Mouse (Mus musculus): ENCODE data around the gene Pkp3. TPM values are rescaled to one million over a fixed set of nuclear protein-coding genes. Genes with fewer than 3 reads are reported as not detected.

Pkp3 gene
- polyA plus RNA-seq, 1 experiment: 17.0 TPM

- no peak for DNase-seq
- no peak overlapping the region for H3K27ac ChIP-seq (ENCODE audit: insufficient read depth, low read depth, low read length)
- H3K4me1 ChIP-seq (ENCODE audit: control insufficient read depth, insufficient read depth, low read length): no peaks in the 10 kb centered on the region; the same call in 1 of the 2 replicates
- no peak overlapping the region for H3K4me3 ChIP-seq (ENCODE audit: insufficient read depth, low read depth, low read length)
- WGBS: 98% methylated on average over 4 of the region's 4 CpGs
- H3K27me3 ChIP-seq (replicated peaks; ENCODE audit: control insufficient read depth, insufficient read depth, low read length): no peaks in the 10 kb centered on the region
- no peaks in the 10 kb centered on the region for H3K36me3 ChIP-seq (ENCODE audit: control insufficient read depth, insufficient read depth, low read length)
- no peak for TF ChIP-seq POLR2A (IDR thresholded peaks at IDR 0.05; ENCODE audit: low read depth, low read length)
- TF ChIP-seq CTCF (conservative IDR thresholded peaks at IDR 0.05; ENCODE audit: insufficient read depth, insufficient read length, low read depth, low read length): no peak
Observed at GRCm38 (mm10) chr7:141039386-141040107, 38.5 kb upstream of the Pkp3 start.

GRCm38 (mm10) chr7:141040867-141041606 lies 37.0 kb upstream of the Pkp3 start:
- TF ChIP-seq CTCF (conservative IDR thresholded peaks at IDR 0.05; ENCODE audit: insufficient read depth, insufficient read length, low read depth, low read length) (no peak), POLR2A (IDR thresholded peaks at IDR 0.05; ENCODE audit: low read depth, low read length) (no peak)
- H3K4me1 ChIP-seq (ENCODE audit: control insufficient read depth, insufficient read depth, low read length): no peaks in the 10 kb centered on the region; the same call in 1 of the 2 replicates
- H3K4me3 ChIP-seq (ENCODE audit: insufficient read depth, low read depth, low read length): 0 out of 2 replicates have a peak overlapping the region, but pooled peaks have one; percentile 20
- no peaks in the 10 kb centered on the region for H3K27me3 ChIP-seq (replicated peaks; ENCODE audit: control insufficient read depth, insufficient read depth, low read length)
- H3K36me3 ChIP-seq (ENCODE audit: control insufficient read depth, insufficient read depth, low read length): no peaks in the 10 kb centered on the region
- peak; percentile 16 for DNase-seq
- H3K27ac ChIP-seq (ENCODE audit: insufficient read depth, low read depth, low read length): peak overlapping the region; percentile 70
- 44% methylated on average over 6 of the region's 9 CpGs for WGBS

GRCm38 (mm10) chr7:141041661-141042060 lies 36.4 kb upstream of the Pkp3 start:
- H3K4me3 ChIP-seq (ENCODE audit: insufficient read depth, low read depth, low read length): no peak overlapping the region
- H3K4me1 ChIP-seq (ENCODE audit: control insufficient read depth, insufficient read depth, low read length): no peaks in the 10 kb centered on the region; the same call in 1 of the 2 replicates
- no peaks in the 10 kb centered on the region for H3K36me3 ChIP-seq (ENCODE audit: control insufficient read depth, insufficient read depth, low read length)
- H3K27ac ChIP-seq (ENCODE audit: insufficient read depth, low read depth, low read length): peak overlapping the region; percentile 70
- DNase-seq: peak; percentile 87
- whole genome bisulfite sequencing: 11% methylated on average over 5 of the region's 5 CpGs
- H3K27me3 ChIP-seq (replicated peaks; ENCODE audit: control insufficient read depth, insufficient read depth, low read length): no peaks in the 10 kb centered on the region
- TF ChIP-seq CTCF (conservative IDR thresholded peaks at IDR 0.05; ENCODE audit: insufficient read depth, insufficient read length, low read depth, low read length) (no peak), POLR2A (IDR thresholded peaks at IDR 0.05; ENCODE audit: low read depth, low read length) (no peak)

GRCm38 (mm10) chr7:141042539-141042938 lies 35.5 kb upstream of the Pkp3 start:
- Histone ChIP-seq H3K4me1 (ENCODE audit: control insufficient read depth, insufficient read depth, low read length) (no peaks in the 10 kb centered on the region; the same call in 1 of the 2 replicates), H3K27ac (ENCODE audit: insufficient read depth, low read depth, low read length) (no peak overlapping the region), H3K4me3 (ENCODE audit: insufficient read depth, low read depth, low read length) (no peak overlapping the region), H3K27me3 (replicated peaks; ENCODE audit: control insufficient read depth, insufficient read depth, low read length) (no peaks in the 10 kb centered on the region), H3K36me3 (ENCODE audit: control insufficient read depth, insufficient read depth, low read length) (no peaks in the 10 kb centered on the region)
- WGBS: 76% methylated on average over 4 of the region's 4 CpGs
- no peak for DNase-seq
- TF ChIP-seq POLR2A (IDR thresholded peaks at IDR 0.05; ENCODE audit: low read depth, low read length) (no peak), CTCF (conservative IDR thresholded peaks at IDR 0.05; ENCODE audit: insufficient read depth, insufficient read length, low read depth, low read length) (no peak)

- H3K4me3 ChIP-seq (ENCODE audit: insufficient read depth, low read depth, low read length): no peak overlapping the region
Observed at GRCm38 (mm10) chr7:141046931-141047580, 31.0 kb upstream of the Pkp3 start.

GRCm38 (mm10) chr7:141047581-141048225 lies 30.3 kb upstream of the Pkp3 start:
- peak overlapping the region; percentile 88 for H3K27ac ChIP-seq (ENCODE audit: insufficient read depth, low read depth, low read length)
- H3K27me3 ChIP-seq (replicated peaks; ENCODE audit: control insufficient read depth, insufficient read depth, low read length): no peaks in the 10 kb centered on the region
- peak overlapping the region; percentile 40 for H3K4me3 ChIP-seq (ENCODE audit: insufficient read depth, low read depth, low read length)
- 10% methylated on average over 17 of the region's 19 CpGs for WGBS
- H3K36me3 ChIP-seq (ENCODE audit: control insufficient read depth, insufficient read depth, low read length): no peaks in the 10 kb centered on the region
- TF ChIP-seq POLR2A (IDR thresholded peaks at IDR 0.05; ENCODE audit: low read depth, low read length) (peak; percentile 58), CTCF (conservative IDR thresholded peaks at IDR 0.05; ENCODE audit: insufficient read depth, insufficient read length, low read depth, low read length) (no peak)
- peaks cover 3% of the 10 kb centered on the region; the same call in 1 of the 2 replicates for H3K4me1 ChIP-seq (ENCODE audit: control insufficient read depth, insufficient read depth, low read length)
- DNase-seq: peak; percentile 89

More at GRCm38 (mm10) chr7:141046931-141047580, 31.0 kb upstream of the Pkp3 start:
- H3K27me3 ChIP-seq (replicated peaks; ENCODE audit: control insufficient read depth, insufficient read depth, low read length): no peaks in the 10 kb centered on the region
- WGBS: 65% methylated on average over 6 of the region's 6 CpGs
- peak; percentile 45 for DNase-seq
- TF ChIP-seq POLR2A (IDR thresholded peaks at IDR 0.05; ENCODE audit: low read depth, low read length) (no peak), CTCF (conservative IDR thresholded peaks at IDR 0.05; ENCODE audit: insufficient read depth, insufficient read length, low read depth, low read length) (no peak)
- H3K36me3 ChIP-seq (ENCODE audit: control insufficient read depth, insufficient read depth, low read length): no peaks in the 10 kb centered on the region
- H3K27ac ChIP-seq (ENCODE audit: insufficient read depth, low read depth, low read length): peak overlapping the region; percentile 88
- H3K4me1 ChIP-seq (ENCODE audit: control insufficient read depth, insufficient read depth, low read length): peaks cover 3% of the 10 kb centered on the region; the same call in 1 of the 2 replicates
